Mouse (Mus musculus): Measurements from ENCODE around the gene Ston2.

DNA sequence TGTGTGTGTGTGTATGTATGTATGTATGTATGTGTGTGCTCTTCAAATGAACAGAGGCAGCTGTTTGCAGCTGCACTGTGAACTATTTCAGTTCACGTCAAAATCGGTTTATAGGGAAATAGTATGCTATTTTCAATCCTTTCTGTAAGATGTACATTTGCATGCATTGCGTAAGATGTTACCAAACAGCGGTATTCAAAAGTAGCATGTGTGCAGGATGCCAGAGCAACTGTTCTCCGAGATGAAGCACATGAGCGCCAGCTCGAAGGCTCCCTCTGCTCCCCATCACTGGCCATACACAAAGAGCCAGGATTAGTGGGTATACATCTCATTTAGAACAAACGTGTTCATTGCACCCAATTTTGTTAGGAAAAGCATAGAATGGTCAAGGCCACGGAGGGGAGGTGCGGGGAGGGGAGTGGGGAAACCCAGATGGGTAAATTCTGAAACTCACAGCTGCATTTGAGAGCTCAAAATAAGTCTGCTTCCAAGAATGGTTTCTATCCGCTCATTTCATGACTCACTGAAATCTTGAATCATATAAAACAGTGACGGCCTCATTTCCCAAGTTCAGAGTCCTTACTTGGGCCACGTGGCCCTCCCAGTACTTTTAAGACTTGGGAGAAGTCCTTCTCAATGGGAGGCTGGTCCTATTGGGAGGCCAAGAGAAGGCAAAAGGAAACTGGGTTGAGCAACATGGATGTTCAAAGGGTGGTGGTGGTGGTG, 15.2 kb upstream of the Ston2 start:
- TF ChIP-seq EP300 (IDR thresholded peaks at IDR 0.05; ENCODE audit: low read depth): no peak
- no peak for TF ChIP-seq CTCF (IDR thresholded peaks at IDR 0.05; ENCODE audit: low read depth)
